8 mouse cellular contexts compared by ENCODE assay signal in the genomic region with DNA sequence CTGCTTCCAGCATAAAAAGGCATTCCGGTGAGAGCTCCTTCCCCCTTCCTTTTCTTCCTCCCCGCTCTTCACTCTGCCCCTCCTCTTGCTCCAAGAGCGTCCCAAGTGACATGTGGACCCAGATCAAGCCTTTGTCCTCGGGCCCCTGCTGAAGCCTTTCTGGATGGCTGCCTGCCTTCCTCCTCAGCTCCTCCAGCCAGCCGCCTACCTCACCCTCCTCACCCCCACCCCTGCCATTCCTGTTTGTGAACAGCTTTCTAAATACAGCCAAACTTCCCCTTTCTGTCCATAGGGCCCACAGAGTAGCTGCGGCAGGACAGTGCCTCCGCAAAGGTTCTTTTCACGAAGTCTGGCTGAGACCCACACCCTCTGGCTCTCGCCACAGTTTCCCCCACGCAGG.
DNase-seq lines count a peak whose midpoint lies in the region; ATAC-seq and TF ChIP-seq lines count a peak whose summit lies in the region.

No protein-coding gene starts in this region.

- ATAC-seq in heart, embryonic 13.5 days (ENCODE audit: extremely low read depth, insufficient number of reproducible peaks, low FRiP score, low TSS enrichment) = no peak
- no peak for ATAC-seq in erythroblast, adult 5-6 weeks (replicated peaks; ENCODE audit: low FRiP score, poor library complexity, severe bottlenecking)
- no peak for ATAC-seq in inflammation-experienced regulatory T-cells, adult 6 months

- H3K27ac ChIP-seq in bone marrow macrophage, adult 2 months (ENCODE audit: insufficient read depth, low read depth, low read length) = peak overlapping the region; percentile 94
- H3K27ac ChIP-seq in heart, embryonic 13.5 days (replicated peaks) = peak overlapping the region; percentile 33; the same call in 1 of the 2 replicates

- no peak for TF ChIP-seq CTCF in bone marrow macrophage, adult 2 months (IDR thresholded peaks at IDR 0.05; ENCODE audit: low read depth, low read length)
- TF ChIP-seq CTCF in lung, adult 2 months (IDR thresholded peaks at IDR 0.05; ENCODE audit: insufficient read depth, low read length) = no peak

- WGBS in heart, embryonic 13.5 days = 54% methylated on average over 10 of the region's 10 CpGs
- WGBS in lung, adult 2 months = 23% methylated on average over 10 of the region's 10 CpGs

- peak overlapping the region; percentile 50; the same call in 1 of the 2 replicates for H3K9ac ChIP-seq in heart, embryonic 13.5 days

- TF ChIP-seq POLR2A in bone marrow macrophage, adult 2 months (IDR thresholded peaks at IDR 0.05; ENCODE audit: borderline replicate concordance, low read depth, low read length) = no peak
- peak; percentile 38; the same call in 1 of the 2 replicates for TF ChIP-seq POLR2A in lung, adult 2 months (IDR thresholded peaks at IDR 0.05; ENCODE audit: borderline replicate concordance, extremely low read depth, low read depth, low read length)

- no peak overlapping the region for H3K4me2 ChIP-seq in heart, embryonic 13.5 days

- H3K27me3 ChIP-seq in heart, embryonic 13.5 days (replicated peaks) = peaks cover 12% of the 10 kb centered on the region

- H3K9me3 ChIP-seq in heart, embryonic 13.5 days = no peaks in the 10 kb centered on the region

- H3K36me3 ChIP-seq in heart, embryonic 13.5 days = no peaks in the 10 kb centered on the region

- no peak overlapping the region for H3K4me3 ChIP-seq in bone marrow macrophage, adult 2 months (ENCODE audit: insufficient read depth, low read length)
- H3K4me3 ChIP-seq in heart, embryonic 13.5 days = no peak overlapping the region
- no peak overlapping the region for H3K4me3 ChIP-seq in lung, adult 2 months (replicated peaks; ENCODE audit: extremely low read depth, low read depth, low read length)

- DNase-seq in kidney, postnatal 10 days = peak; percentile 65
- DNase-seq in kidney, adult 9 months = no peak
- peak; percentile 37 for DNase-seq in lung, adult 2 months
- DNase-seq in ovary, postnatal 14 days (ENCODE audit: low spot score) = no peak

- peaks cover 54% of the 10 kb centered on the region for H3K4me1 ChIP-seq in bone marrow macrophage, adult 2 months (ENCODE audit: control insufficient read depth, insufficient read depth, low read length)
- peaks cover 50% of the 10 kb centered on the region for H3K4me1 ChIP-seq in heart, embryonic 13.5 days
- H3K4me1 ChIP-seq in lung, adult 2 months (ENCODE audit: control insufficient read depth, insufficient read depth, low read length) = peaks cover 8% of the 10 kb centered on the region

Comparison
In these comparisons a context has a peak if more than half of its experiments do, and no peak if none do; other contexts are left out.
1. DNase-seq: peak in kidney, postnatal 10 days (single experiment) and lung, adult 2 months (single experiment); none in kidney, adult 9 months (single experiment) and ovary, postnatal 14 days (single experiment).